Mouse (Mus musculus): ENCODE measurements at regions not wholly inside any gene's neighbourhood (a gene's known extent, or its start where the extent isn't known, plus 50 kb on each side); places are given as distances from the start of the nearest gene placed in this dataset.

GRCm38 (mm10) chr2:78393090-78393489 is 446.9 kb upstream of the Cwc22 start:
- Histone ChIP-seq H3K4me3 (ENCODE audit: insufficient read depth in 1 of 2, low read depth in 2 of 2, low read length in 2 of 2) (no peak overlapping the region), H3K4me1 (replicated peaks; ENCODE audit: control insufficient read depth in 2 of 2, insufficient read depth in 2 of 2, low read length in 1 of 2) (no peaks in the 10 kb centered on the region), H3K9me3 (ENCODE audit: control insufficient read depth, low read length) (no peaks in the 10 kb centered on the region), H3K27me3 (ENCODE audit: control insufficient read depth, insufficient read depth, low read length) (no peaks in the 10 kb centered on the region), H3K4me2 (ENCODE audit: low read depth) (no peak overlapping the region), H3K36me3 (replicated peaks; ENCODE audit: control insufficient read depth, insufficient read depth, low read depth) (no peaks in the 10 kb centered on the region), H3K9ac (replicated peaks) (no peak overlapping the region), H3K27ac (no peak overlapping the region)
- no peak for TF ChIP-seq EP300 (IDR thresholded peaks at IDR 0.05; ENCODE audit: low read depth)
- TF ChIP-seq CTCF (IDR thresholded peaks at IDR 0.05; ENCODE audit: low read depth) = no peak
- ATAC-seq (ENCODE audit: insufficient read depth) = no peak
- WGBS (ENCODE audit: insufficient replicate concordance) = 53% methylated on average over 4 of the region's 4 CpGs
- DNase-seq (ENCODE audit: low read depth in 3 of 3, low spot score in 3 of 3) = no peak

- Histone ChIP-seq H3K4me2 (ENCODE audit: low read depth) (no peak overlapping the region), H3K4me3 (ENCODE audit: insufficient read depth in 1 of 2, low read depth in 2 of 2, low read length in 2 of 2) (no peak overlapping the region), H3K4me1 (replicated peaks; ENCODE audit: control insufficient read depth in 2 of 2, insufficient read depth in 2 of 2, low read length in 1 of 2) (no peaks in the 10 kb centered on the region), H3K36me3 (replicated peaks; ENCODE audit: control insufficient read depth, insufficient read depth, low read depth) (no peaks in the 10 kb centered on the region), H3K27me3 (ENCODE audit: control insufficient read depth, insufficient read depth, low read length) (no peaks in the 10 kb centered on the region), H3K27ac (no peak overlapping the region), H3K9ac (replicated peaks) (no peak overlapping the region), H3K9me3 (ENCODE audit: control insufficient read depth, low read length) (no peaks in the 10 kb centered on the region)
- TF ChIP-seq CTCF (IDR thresholded peaks at IDR 0.05; ENCODE audit: low read depth) = no peak
- no peak for TF ChIP-seq EP300 (IDR thresholded peaks at IDR 0.05; ENCODE audit: low read depth)
- WGBS (ENCODE audit: insufficient replicate concordance) = 41% methylated on average over 2 of the region's 2 CpGs
- ATAC-seq (ENCODE audit: insufficient read depth) = no peak
- DNase-seq (ENCODE audit: low read depth in 3 of 3, low spot score in 3 of 3) = no peak
Measured at GRCm38 (mm10) chr2:78392425-78392824, 446.2 kb upstream of the Cwc22 start.

GRCm38 (mm10) chr2:78388001-78388400 is 441.8 kb upstream of the Cwc22 start:
- Histone ChIP-seq H3K4me2 (ENCODE audit: low read depth) (no peak overlapping the region), H3K36me3 (replicated peaks; ENCODE audit: control insufficient read depth, insufficient read depth, low read depth) (no peaks in the 10 kb centered on the region), H3K4me3 (ENCODE audit: insufficient read depth in 1 of 2, low read depth in 2 of 2, low read length in 2 of 2) (no peak overlapping the region), H3K9me3 (ENCODE audit: control insufficient read depth, low read length) (no peaks in the 10 kb centered on the region), H3K27me3 (ENCODE audit: control insufficient read depth, insufficient read depth, low read length) (no peaks in the 10 kb centered on the region), H3K9ac (replicated peaks) (no peak overlapping the region), H3K4me1 (replicated peaks; ENCODE audit: control insufficient read depth in 2 of 2, insufficient read depth in 2 of 2, low read length in 1 of 2) (no peaks in the 10 kb centered on the region), H3K27ac (no peak overlapping the region)
- DNase-seq (ENCODE audit: low read depth in 3 of 3, low spot score in 3 of 3) = no peak
- no peak for TF ChIP-seq CTCF (IDR thresholded peaks at IDR 0.05; ENCODE audit: low read depth)
- TF ChIP-seq EP300 (IDR thresholded peaks at IDR 0.05; ENCODE audit: low read depth) = no peak
- ATAC-seq (ENCODE audit: insufficient read depth) = no peak
- WGBS (ENCODE audit: insufficient replicate concordance) = 44% methylated on average over 4 of the region's 4 CpGs

GRCm38 (mm10) chr2:78381234-78381633 is 435.1 kb upstream of the Cwc22 start:
- no peak overlapping the region for H3K9ac ChIP-seq (replicated peaks)
- H3K27me3 ChIP-seq (ENCODE audit: control insufficient read depth, insufficient read depth, low read length) = no peaks in the 10 kb centered on the region
- H3K36me3 ChIP-seq (replicated peaks; ENCODE audit: control insufficient read depth, insufficient read depth, low read depth) = no peaks in the 10 kb centered on the region
- TF ChIP-seq EP300 (IDR thresholded peaks at IDR 0.05; ENCODE audit: low read depth) (no peak), CTCF (IDR thresholded peaks at IDR 0.05; ENCODE audit: low read depth) (no peak)
- no peaks in the 10 kb centered on the region for H3K9me3 ChIP-seq (ENCODE audit: control insufficient read depth, low read length)
- no peak for DNase-seq (ENCODE audit: low read depth in 3 of 3, low spot score in 3 of 3)
- no peaks in the 10 kb centered on the region for H3K4me1 ChIP-seq (replicated peaks; ENCODE audit: control insufficient read depth in 2 of 2, insufficient read depth in 2 of 2, low read length in 1 of 2)
- ATAC-seq (ENCODE audit: insufficient read depth) = no peak
- no peak overlapping the region for H3K4me2 ChIP-seq (ENCODE audit: low read depth)
- H3K27ac ChIP-seq = no peak overlapping the region
- no peak overlapping the region for H3K4me3 ChIP-seq (ENCODE audit: insufficient read depth in 1 of 2, low read depth in 2 of 2, low read length in 2 of 2)

- Histone ChIP-seq H3K27ac (no peak overlapping the region), H3K4me3 (ENCODE audit: insufficient read depth in 1 of 2, low read depth in 2 of 2, low read length in 2 of 2) (no peak overlapping the region), H3K36me3 (replicated peaks; ENCODE audit: control insufficient read depth, insufficient read depth, low read depth) (no peaks in the 10 kb centered on the region), H3K9ac (replicated peaks) (no peak overlapping the region), H3K4me2 (ENCODE audit: low read depth) (no peak overlapping the region), H3K9me3 (ENCODE audit: control insufficient read depth, low read length) (no peaks in the 10 kb centered on the region), H3K27me3 (ENCODE audit: control insufficient read depth, insufficient read depth, low read length) (no peaks in the 10 kb centered on the region), H3K4me1 (replicated peaks; ENCODE audit: control insufficient read depth in 2 of 2, insufficient read depth in 2 of 2, low read length in 1 of 2) (no peaks in the 10 kb centered on the region)
- no peak for ATAC-seq (ENCODE audit: insufficient read depth)
- WGBS (ENCODE audit: insufficient replicate concordance) = 62% methylated on average over 5 of the region's 5 CpGs
- DNase-seq (ENCODE audit: low read depth in 3 of 3, low spot score in 3 of 3) = no peak
- TF ChIP-seq EP300 (IDR thresholded peaks at IDR 0.05; ENCODE audit: low read depth) = no peak
- no peak for TF ChIP-seq CTCF (IDR thresholded peaks at IDR 0.05; ENCODE audit: low read depth)
Measured at GRCm38 (mm10) chr2:78331736-78332475, 385.7 kb upstream of the Cwc22 start.
